Mouse (Mus musculus) left cerebral cortex, postnatal 10 days (tissue): ENCODE results near the gene Capza1. TPM values are rescaled to one million over a fixed set of nuclear protein-coding genes. Genes with fewer than 3 reads are reported as not detected.
"Not testable (repeated sequence)": the region's sequence is repeated elsewhere in the genome, so short reads cannot be mapped to it uniquely, and the experiment has no call there.

Experiments used
- DNase-seq, 2 experiments: peaks; one replicate each; pipeline ENCODE4 v3.0.0; 2021 to 2022; ENCODE audit warnings: low spot score in 2 of 2, mixed read lengths in 1 of 2; ENCODE audit errors: extremely low spot score in 1 of 2
- intact Hi-C: fragments of 180-260 bp; cut with DNase I; formaldehyde crosslinking; loops from one replicate; pipeline ENCODE4 v1.15.1; 2025
- total RNA-seq, 2 experiments: library from RNA; stranded (reverse); gene quantifications; 2 replicates each; pipeline ENCODE4 v1.2.3; 2021

The Capza1 gene
- 10 to 100 TPM; 45.2 to 48.3 TPM for total RNA-seq

DNA sequence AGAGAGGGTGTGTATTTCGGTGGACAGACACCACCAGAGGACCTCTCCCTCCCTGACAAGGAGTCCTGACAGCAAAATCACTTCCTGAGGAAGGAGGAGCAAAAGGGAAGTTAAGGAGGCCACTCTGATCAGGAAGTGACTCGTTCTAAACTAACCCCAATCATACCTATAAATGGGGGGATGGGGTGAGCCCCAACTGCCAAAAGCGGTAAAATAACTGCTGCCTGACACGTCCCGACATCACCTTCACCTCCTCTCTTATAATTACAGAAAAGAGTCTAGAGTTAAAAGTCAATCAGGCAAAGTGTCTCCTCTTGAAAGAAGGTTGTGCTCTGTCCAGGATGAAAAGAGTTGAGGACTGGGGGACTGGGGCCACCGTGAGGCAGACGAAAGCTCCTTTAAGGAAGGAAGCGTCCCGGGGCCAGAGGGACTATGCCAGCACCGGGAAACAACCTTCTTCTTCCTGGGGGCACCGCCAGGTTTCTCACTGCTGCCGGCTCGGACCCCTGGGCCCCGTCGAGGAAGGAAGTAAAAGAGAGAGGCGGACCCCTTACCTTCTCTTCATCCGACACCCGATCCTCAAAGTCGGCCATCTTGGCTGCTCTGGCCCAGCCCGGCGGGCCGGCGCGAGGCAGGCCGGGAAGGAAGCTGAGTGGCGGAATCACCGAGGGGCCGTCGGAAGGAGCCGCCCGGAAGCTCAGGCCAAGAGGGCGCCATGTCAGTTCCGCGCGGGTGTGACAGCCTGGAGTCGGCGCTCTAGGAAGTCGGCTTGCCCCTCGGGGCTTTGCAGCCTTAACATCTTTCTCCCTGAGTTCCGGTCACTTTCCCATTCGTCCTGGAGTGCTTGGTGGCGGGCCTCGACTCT lies at the start of gene Capza1, which contains the start of gene St7l:
Capza1 (minus strand) TSS at position 720 of the 865 bp plus-strand sequence.
St7l (plus strand) TSS at position 220 of the 865 bp plus-strand sequence.
- intact Hi-C loops, result loop anchor here (5.0 kb wide), 1 partner anchor 82 kb away; the partner anchor contains the start of genes Fam19a3 and Ppm1j
- peak; percentile 87 to 94 for DNase-seq

DNA sequence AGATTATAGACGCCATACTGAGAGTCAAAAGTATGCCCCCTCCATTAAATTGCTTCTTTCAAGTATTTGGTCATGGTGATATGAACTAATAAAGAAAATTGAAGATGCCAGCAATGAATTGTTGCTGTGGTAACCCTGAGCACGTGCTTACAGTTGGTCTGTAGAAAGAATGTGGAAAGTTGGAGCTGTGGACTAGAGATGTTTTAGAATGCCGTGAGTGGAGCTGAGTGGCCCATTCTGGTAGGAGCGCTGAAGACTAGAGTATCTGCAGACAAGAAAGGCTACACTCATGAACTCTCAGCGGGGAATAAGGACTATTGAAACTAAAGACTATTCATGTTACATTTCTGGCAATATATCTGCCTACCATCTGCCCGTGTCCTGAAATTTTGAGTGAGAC lies 44.9 kb upstream of the Capza1 start:
- DNase-seq, result no peak
- intact Hi-C loops, result no loop called here

DNA sequence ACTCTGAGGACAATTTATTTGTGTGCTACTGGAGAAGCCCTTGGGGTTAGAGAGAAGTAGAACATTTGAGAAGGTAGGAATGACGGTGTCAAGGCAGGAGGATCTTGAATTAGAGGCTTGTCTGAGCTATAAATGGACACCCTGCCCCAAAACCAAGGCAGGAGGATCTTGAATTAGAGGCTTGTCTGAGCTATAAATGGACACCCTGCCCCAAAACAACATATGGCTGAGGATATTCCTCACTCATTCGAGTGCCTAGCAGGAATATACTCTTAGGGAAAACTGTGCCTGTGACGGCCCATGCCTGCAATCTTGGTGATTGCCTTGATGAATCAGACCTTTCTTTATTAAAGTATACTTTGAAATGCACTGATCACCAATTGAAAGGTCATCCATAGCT lies 41.7 kb upstream of the Capza1 start:
- intact Hi-C loops, result no loop called here
- no peak for DNase-seq

DNA sequence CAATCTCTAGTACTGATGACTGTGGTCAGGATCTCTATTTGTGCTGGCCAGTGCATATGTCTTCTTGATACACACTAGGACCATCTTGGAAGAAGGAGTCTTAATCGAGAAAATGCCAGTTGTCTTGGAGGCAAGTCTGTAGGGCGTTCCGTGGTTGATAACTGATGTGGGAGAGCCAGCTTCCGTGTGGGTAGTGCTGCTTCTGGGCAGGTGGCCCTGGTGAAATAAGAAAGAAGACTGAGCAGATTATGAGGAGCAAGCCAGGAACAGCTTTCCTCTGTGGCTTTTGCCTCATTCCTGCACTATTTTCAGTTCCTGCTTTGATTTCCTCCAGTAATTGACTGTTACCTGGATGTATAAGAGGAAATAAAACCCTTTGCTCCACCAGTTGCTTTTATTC lies 41.1 kb upstream of the Capza1 start:
- intact Hi-C loops, result no loop called here
- no peak for DNase-seq

DNA sequence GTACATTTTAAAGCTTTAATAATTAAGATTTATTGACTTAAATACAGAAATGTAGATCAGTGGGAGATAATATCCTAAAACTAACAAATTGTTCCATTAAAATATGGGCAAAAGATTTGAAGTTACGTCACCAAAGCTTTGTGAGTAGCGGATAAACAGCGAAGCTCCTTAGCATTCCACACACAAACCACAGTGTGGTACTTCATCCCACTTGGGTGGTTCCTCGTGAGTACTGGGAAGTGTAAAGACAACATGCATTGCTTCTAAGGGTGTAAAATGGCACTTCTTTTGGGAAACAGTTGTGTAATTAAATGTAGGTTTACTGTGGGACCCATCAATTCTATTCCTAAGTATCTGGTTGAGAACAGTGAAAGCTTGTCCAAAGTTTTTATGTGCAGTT lies 36.8 kb upstream of the Capza1 start:
- intact Hi-C loops, result no loop called here
- DNase-seq, result no peak

DNA sequence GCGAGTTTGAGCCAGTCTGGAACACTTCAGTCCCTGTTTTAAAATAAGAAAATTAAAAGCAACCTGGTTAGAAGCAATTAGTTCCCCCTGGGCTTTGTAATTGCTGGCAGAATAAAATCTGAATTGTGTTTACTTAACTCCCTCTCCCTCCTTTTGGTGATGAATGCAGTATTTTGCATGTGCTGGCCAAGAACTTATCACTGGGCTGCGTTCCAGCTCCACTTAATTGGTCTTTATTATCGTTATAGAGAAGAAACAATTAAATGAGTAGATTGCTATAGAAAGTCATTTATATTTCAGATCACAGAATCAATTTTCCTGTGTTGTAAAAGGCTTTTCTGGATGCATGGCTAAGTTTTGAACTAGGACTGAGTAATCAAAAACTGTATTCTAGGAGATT lies 31.8 kb upstream of the Capza1 start:
- DNase-seq, result no peak
- intact Hi-C loops, result no loop called here

DNA sequence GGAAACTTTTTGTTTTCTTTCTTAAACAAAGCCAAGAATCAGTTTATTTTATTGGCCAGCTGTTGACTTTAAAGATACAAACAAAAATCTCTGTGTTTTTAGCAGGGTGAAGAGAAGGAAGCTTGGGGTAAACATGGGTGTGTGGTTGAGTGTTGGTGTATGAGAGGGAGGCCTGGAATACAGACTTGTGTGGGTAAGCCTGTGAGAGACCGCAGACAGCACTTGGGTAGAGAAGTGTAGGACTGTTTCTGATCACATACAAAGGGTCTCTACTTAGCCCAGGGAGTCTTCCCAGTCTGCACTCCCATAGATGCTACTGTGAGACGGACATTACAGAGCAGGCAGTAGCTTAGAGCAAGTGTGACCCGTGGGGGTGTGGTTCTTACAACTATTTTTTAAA lies 24.3 kb upstream of the Capza1 start:
- DNase-seq, result no peak
- intact Hi-C loops, result no loop called here

DNA sequence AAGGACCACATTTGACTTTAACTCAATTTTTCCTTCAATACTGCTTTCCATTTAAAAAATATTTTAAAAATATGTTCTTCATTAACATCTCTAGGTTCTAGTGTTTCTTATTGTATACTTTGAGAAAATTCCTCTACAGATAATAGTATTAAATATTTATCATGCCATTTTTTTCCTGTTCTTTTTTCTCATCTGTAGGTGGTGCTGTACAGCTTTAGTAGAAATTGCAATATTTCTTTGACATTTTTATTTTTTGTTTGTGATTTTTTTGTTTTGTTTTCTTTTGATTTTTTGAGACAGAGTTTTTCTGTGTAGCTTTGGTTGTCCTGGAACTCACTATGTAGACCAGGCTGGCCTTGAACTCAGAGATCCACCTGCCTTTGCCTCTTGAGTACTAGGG lies 5.3 kb upstream of the Capza1 start:
- no peak for DNase-seq
- intact Hi-C loops, result loop anchor here (5.0 kb wide), 1 partner anchor 183 kb away; the partner anchor contains the start of gene Cttnbp2nl

DNA sequence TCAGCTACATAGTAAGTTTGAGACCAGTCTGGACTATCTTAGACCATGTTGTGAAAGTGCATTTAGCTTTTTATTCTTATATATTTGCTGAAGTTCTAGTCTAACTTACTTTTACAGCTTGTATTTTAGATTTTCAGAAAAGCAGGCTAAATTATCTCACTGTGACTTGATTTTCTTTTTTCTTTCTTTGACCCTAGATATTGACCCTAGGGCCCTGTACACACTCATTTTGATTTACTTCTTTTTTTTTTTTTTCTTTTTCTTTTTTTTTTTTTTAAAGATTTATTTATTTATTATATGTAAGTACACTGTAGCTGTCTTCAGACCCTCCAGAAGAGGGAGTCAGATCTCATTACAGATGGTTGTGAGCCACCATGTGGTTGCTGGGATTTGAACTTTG lies 2.4 kb upstream of the Capza1 start:
- intact Hi-C loops, result loop anchor here (5.0 kb wide), 1 partner anchor 186 kb away; the partner anchor contains the start of gene Cttnbp2nl
- DNase-seq, result not testable (repeated sequence)

DNA sequence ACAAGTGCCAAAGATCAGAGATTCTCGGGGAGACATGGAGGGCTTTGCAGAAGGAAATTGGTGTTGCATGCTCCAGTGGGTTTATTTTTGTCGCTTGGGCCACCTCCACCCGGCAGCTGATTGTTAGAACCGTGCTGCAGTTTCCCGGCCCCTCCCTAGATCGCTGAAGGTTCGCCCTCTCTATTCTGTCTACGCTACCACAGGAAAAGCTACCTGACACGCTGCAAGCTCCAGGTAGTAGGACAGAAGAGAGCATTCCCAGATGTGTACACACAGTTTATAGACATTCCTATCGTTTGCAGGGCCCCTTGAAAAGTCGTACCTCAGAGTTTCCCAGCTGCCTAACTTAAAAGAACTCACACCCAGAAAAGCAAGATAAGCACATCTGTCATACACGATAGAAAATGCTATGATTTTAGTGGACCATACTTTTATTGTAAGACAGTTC lies 1.1 kb upstream of the Capza1 start:
- DNase-seq, result no peak
- intact Hi-C loops, result loop anchor here (5.0 kb wide), 1 partner anchor 187 kb away; the partner anchor contains the start of gene Cttnbp2nl

DNA sequence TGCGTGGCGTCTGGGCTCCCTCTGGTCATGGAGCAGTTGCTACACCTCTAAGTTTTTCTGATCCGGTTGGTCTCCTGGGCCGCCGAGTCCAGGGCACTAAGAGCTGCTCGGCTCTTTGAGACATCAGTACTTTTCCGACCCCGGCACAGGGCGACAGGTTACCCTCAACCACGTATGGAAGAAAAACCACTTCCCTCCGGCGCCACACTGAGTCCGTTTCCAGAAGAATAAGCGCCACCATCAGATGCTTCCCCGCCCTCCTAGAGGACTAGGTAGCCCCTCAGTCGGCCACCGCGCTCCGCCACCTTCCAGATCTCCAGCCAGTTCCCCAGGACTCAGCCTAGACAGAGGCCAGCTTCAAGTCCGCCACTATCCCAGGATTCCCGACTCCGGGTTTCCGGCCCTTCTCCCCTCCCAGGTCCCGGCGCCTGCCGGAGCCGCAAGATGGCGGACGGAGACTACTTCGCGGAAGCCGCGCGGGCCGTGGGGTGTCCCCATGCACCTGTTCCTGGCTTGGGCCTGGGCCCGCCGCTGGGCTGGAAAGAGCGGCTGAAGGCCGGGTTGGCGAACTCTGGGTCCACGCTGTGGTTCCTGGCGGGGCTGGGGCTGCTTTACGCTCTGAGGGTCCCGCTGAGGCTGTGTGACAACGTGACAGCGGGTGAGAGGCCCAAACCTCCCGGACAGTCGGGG lies 491 bp upstream of the Capza1 start:
- peak; percentile 80 to 93 for DNase-seq
- intact Hi-C loops, result loop anchor here (5.0 kb wide), 2 partner anchors 82 to 188 kb away; partner anchors contain the start of genes Cttnbp2nl, Fam19a3 and Ppm1j

DNA sequence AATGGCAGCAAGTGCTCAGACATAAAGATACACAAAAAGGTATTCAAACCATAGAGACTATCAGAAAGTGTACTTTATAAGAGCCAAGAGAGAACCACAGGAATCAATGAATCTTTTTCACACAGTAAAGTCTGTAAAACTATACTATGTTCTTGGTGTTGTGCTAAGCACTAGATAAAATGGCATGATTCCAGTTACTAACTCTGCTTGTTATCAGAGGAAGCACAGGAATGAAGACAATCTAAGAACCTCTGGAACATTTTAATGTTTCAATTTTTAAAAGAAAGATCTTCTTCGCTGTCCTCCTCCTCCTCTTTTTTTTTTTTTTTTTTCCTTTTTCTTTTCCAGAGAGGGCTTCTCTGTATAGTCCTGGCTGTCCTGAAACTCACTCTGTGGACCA lies 5.7 kb downstream of the Capza1 start:
- DNase-seq, result no peak
- intact Hi-C loops, result no loop called here

DNA sequence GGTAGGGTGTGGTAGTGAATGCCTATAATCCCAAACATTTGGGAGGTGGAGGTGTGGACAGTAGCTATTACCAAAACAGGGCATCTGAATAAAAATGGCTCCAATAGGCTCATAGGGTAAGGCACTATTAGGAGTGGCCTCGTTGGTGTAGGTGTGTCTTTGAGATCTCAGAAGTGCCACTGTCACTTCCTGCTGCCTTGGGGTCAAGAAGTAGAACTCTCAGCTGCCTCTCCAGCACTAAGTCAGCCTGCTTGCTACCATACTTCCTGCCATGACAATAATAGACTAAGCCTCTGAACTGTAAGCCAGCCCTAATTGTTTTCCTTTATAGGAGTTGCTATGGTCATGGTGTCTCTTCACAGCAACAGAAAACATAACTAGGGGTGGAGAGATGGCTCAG lies 8.2 kb downstream of the Capza1 start:
- intact Hi-C loops, result no loop called here
- no peak for DNase-seq

DNA sequence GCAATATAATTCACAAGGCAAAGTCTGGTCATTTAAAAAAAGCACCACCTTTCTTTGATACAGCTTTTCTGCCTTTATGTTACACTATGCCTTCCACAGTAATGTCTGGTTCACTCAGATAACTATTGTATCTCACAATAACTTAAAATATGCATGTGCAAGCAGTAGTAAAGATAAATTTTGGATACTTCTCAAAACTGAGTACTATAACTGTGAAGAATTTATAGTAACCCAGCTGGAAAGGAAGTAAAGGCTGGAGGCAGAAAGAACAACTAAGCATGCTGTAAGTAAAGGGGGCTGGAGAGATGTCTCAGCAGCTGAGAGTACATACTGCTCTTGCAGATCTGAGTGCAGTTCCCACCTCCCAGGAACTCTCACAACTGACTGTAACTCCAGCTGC lies 9.4 kb downstream of the Capza1 start:
- no peak for DNase-seq
- intact Hi-C loops, result no loop called here

DNA sequence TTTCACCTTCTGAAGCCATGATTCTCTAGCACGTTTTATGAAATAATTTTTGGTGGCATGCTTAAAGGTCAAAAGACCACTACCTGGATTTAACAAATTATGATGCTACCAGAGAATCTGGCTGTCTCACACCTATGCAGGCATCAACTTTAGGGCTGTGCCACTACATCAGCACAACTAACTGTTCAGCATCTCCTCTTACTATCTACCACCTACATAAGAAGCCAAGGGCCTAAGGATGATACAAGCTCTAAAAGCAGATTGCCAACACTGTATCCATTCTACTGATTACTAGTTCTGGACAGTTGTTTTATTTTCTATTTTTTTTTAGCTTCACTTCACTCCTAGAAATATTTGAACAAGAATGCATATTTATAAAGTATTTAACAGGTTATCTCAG lies 9.8 kb downstream of the Capza1 start:
- no peak for DNase-seq
- intact Hi-C loops, result no loop called here

DNA sequence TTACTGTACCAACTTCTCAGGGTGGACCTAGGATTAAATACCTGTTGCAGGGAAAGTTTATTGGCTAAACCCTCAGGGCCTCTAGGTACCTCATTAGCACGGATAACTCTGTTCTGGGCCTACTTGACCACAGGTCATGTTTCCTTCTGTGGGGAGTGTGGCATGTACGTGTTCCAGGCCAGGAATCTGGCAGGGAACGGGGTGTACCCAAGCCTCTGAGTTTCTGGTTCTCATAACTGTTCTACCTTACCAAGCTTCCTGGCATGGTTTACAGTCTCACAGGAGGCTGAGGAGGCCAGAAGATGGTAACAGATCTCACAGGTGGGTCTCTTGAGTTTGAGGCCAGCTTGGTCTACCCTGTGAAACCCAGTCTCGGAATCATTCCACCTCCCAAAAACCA lies 17.7 kb downstream of the Capza1 start:
- no peak for DNase-seq
- intact Hi-C loops, result no loop called here

DNA sequence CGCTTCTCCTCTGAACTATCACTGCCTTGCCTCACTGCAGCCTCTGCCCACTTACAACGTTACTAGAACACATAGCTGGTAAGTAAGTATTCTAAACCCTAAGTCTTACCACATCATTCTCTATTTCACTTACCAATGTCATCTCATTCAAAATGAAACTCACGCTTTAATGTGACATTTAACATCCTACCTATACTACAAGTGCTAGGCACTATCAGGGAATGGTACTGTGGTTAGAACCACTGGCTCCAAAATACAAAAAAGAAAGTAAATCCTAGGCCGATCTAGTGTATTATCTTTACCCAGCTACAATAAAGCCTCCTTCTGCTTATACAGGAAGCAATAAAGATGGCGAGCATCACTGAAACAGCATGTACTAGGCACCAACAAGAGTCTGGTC lies 23.3 kb downstream of the Capza1 start:
- intact Hi-C loops, result no loop called here
- DNase-seq, result no peak

DNA sequence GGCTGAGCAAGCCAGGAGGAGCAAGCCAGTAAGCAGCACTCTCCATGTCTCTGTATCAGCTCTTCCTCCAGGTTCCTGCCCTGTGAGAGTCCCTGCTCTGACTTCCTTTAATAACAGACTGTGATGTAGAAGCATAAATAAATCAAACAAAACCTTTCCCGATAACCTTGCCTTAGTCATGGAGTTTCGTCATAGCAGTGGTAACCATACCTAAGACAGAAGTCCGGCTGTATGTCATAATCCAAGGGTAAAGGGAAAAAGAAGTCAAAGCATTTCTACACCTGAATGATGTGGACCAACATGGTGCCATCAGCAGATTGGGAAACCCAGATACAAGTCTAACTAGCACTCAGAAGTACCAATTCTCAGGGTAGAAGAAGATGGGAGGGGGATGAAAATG lies 28.5 kb downstream of the Capza1 start:
- intact Hi-C loops, result no loop called here
- no peak for DNase-seq

DNA sequence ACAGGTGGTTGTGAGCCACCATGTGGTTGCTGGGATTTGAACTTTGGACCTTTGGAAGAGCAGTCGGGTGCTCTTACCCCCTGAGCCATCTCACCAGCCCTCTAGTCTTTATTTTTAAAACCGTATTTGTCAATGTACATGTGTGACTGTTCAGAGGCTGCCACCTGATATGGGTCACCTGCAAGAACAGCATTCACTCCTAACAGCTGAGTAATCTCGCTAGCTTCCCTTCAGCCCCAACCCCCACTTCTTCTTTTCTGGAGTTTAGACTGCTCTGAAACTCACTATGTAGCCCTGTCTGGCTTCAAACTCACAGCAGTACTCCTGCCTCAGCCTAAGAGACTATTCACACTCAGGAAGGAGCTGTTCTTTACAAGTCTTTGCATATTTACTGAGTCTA lies 41.9 kb downstream of the Capza1 start:
- no peak for DNase-seq
- intact Hi-C loops, result no loop called here

DNA sequence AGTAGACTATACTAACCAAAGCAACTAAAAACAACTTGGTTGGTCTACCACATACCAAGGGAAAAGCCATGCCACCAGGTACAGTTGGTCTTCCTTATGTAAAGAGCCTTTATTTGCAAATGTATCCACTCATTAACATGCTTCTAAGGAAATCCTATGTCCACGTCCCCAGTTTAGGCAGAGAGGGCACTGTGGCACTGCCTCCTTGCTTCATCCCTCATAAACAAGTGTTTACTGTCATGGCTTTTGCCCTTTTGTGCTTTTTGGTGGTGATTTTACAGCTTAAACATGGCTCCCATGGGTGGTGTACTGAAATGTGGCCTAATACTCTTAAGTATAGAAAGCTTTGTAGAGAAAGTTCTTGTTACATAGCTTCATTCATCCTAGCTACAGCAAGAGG lies 43.9 kb downstream of the Capza1 start:
- intact Hi-C loops, result no loop called here

More for the DNA sequence above, 43.9 kb downstream of the Capza1 start:
- DNase-seq, result no peak
